Mouse (Mus musculus): ENCODE measurements at regions not wholly inside any gene's neighbourhood (a gene's known extent, or its start where the extent isn't known, plus 50 kb on each side); places are given as distances from the start of the nearest gene placed in this dataset.

DNA sequence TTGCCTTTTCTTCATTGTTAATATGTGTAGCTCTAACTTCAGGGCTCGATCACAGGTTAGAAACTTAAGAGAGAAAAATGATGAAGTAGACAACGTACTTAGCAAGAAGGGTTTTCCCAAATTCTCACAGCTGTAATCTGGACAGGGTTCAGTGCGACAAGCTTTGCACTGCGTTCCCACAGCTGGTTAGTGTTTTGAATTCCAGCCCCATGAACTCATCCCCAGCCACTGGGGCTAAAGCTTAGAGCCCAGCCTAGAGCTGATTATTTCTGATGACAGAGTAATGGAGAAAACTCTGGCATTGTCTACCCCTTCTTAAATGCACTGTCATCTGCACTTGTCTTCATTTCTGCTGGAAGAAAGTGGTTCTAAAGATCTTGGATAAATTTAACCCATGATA, 319.7 kb upstream of the Jag1 start:
- TF ChIP-seq USF1 (IDR thresholded peaks at IDR 0.05; ENCODE audit: low read depth) (no peak), POLR2A (IDR thresholded peaks at IDR 0.05; ENCODE audit: insufficient read length, low read depth) (no peak), SRF (IDR thresholded peaks at IDR 0.05; ENCODE audit: control insufficient read depth, insufficient read length, low read depth) (no peak), MAX (IDR thresholded peaks at IDR 0.05; ENCODE audit: low read depth) (no peak), E2F4 (IDR thresholded peaks at IDR 0.05; ENCODE audit: insufficient read depth) (no peak), REST (IDR thresholded peaks at IDR 0.05; ENCODE audit: insufficient read depth, insufficient read length) (no peak), TCF12 (IDR thresholded peaks at IDR 0.05; ENCODE audit: insufficient read depth, poor library complexity, severe bottlenecking) (no peak), POLR2AphosphoS2 (IDR thresholded peaks at IDR 0.05; ENCODE audit: insufficient read length, low read depth) (no peak)
